Mouse (Mus musculus): ENCODE measurements around the gene Ppfibp2.

Ppfibp2 gene

GRCm38 (mm10) chr7:107594857-107595402 lies at the start of gene Ppfibp2:
Gene Ppfibp2, plus strand, starts transcription at chr7:107595207.
- peak; percentile 87 for DNase-seq (ENCODE audit: low spot score)

GRCm38 (mm10) chr7:107547872-107548271 lies 47.1 kb upstream of the Ppfibp2 start:
- DNase-seq (ENCODE audit: low spot score), result no peak

DNA sequence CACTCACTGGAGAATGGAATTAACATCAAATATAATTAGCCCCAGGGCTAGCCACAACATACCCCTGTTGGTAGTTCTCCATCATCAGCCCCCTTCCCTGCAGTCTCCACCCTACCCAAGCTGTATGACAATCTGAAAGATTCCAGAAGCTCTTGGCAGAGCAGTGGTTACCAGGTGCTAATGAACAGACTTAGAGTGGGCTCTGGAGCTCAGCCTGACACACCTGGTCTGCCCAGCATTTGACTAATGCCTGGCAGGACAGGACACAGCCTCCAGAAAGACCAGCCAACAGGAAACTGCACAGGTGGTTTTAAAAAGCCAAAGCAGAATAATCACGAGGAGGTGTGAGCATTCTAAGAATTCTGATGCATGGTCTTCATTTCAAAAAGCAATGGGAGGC lies 41.5 kb upstream of the Ppfibp2 start:
- DNase-seq (ENCODE audit: low spot score), result no peak

- no peak for DNase-seq (ENCODE audit: low spot score)
Observed at GRCm38 (mm10) chr7:107555906-107556305, 39.1 kb upstream of the Ppfibp2 start.

- no peak for DNase-seq (ENCODE audit: low spot score)
Observed at GRCm38 (mm10) chr7:107560675-107561074, 34.3 kb upstream of the Ppfibp2 start.

DNA sequence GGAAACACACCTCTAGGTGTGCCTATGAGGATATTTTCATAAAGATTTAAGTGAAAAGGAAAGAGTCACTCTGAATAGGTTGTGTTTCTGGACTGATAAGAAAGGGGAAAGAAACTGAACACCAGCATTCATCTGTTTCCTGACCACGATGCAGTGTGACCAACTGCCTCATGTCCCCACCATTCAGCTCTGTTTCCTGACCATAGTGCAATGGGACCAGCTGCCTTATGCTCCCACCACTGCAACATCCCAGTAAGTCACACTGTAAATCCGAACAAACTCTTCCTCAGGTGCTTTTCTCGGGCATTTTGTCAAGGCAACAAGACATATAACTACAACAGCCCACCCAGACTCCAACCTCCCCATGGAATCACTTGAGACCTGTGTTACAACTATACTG lies 33.4 kb upstream of the Ppfibp2 start:
- no peak for DNase-seq (ENCODE audit: low spot score)

DNA sequence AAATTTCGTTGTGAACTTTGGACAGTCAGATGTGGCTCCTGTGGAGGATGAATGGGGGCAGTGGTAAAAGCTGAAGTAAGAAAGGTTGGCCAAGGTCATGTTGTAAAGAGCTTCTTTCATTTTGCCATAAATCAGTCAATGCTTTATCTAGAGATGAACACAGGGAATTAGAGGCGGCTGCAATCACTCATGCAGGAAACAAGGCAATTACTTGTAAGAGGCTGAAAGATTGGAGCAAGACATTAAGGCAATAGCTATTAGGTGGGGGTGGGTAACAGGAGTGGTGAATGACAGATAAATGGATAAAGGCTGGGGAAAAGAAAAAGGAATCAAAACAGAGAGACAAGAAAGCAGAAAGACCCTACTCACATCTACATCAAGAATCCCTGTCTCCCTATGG lies 31.3 kb upstream of the Ppfibp2 start:
- DNase-seq (ENCODE audit: low spot score), result no peak

DNA sequence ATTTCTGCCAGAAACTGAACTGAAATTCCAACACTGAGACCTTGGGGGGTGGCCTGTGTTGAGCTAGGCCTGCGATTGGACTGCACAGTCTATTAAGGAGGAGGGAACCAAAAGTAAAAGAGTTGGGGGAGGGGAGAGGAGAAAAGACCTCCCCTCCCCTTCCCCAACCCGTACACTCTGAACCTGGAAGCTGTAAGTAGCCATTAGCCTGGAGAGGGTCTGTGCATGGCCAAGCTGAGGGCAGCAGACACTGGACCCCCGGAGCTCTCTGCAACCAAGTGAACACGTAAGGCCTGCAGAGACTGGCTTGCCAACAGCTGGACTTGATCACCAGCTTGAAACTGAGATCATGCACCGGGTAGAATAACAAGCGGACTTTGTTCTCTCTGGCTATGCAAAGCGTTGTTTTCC lies 27.7 kb upstream of the Ppfibp2 start, which contains the start of gene Olfml1:
Gene Olfml1, plus strand, starts transcription at position 186 of the 411 bp plus-strand sequence.
- DNase-seq (ENCODE audit: low spot score), result peak; percentile 15

DNA sequence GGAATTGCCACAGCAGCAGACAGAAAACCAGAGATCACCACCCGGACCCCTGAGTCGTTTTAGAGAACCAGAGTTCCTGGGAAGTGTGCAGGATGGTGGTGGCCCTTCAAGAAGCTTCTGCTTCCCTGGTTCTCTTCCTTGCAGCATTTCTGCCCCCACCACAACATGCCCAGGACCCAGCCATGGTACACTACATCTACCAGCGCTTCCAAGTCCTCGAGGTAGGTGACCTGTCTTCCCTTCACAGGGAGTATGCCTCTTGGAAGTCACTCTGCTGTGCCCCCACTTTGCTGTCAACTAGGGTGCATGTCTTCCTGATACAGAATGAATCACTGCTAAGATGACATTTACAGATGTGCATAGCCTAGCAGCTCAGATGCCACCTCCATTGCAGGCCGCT lies 27.3 kb upstream of the Ppfibp2 start:
- no peak for DNase-seq (ENCODE audit: low spot score)

- no peak for DNase-seq (ENCODE audit: low spot score)
Observed at GRCm38 (mm10) chr7:107568971-107569370, 26.0 kb upstream of the Ppfibp2 start.

DNA sequence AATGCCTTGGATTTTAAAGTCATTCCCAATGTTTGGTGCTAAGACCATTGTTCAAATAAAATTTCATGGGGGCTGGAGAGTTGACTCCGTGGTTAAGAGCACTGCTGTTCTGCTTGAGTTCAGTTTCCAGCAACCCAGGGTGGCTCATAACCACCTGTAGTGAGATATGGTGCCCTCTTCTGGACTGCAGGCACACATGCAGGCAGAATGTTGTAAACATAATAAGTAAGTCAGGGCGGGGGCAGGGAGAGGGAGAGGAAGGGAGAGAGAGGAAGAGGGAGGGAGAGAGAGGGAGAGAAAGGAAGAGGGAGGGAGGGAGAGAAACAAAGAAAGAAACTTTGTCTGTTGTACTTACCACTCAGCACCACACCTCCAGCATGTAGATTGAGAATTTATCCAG lies 21.2 kb upstream of the Ppfibp2 start:
- no peak for DNase-seq (ENCODE audit: low spot score)

DNA sequence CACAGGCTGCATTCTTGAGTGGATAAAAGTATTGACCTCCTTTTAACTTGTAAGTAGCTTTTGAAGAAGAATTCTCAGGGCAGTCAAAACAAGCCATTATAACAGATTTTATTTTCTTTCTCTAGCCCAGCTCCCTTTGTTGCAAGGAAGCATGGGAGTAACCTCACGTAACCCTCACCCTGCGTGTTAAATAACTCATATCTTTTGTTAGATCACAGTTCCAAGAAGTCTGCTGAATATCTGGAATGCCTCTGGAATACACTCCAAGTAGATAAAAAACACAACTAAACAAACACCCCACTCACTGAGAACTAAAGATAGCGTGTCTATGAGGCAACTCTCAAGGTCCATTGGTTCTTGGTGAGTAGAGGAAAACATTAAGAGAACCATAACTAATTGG lies 20.7 kb upstream of the Ppfibp2 start:
- DNase-seq (ENCODE audit: low spot score), result no peak

DNA sequence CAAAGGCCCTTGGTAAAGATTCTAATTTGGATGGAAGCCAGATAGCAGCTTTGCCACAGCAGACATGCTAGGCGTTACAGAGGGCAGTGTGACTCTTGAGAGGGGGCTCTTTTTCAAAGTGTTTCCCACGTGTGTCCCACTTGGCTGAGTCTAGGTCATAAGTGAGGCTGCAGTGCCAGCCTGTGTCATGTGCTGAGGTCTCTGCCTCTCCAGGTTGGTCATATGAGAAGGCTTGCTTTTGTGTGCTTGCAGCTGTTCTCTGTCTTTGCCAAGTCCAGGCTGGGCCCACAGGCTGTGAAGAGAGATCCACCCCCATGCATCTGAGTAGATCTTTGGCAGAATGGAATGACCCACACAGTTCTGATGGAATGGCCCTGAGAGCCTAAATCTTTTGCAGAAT lies 2.4 kb upstream of the Ppfibp2 start:
- DNase-seq (ENCODE audit: low spot score), result no peak

DNA sequence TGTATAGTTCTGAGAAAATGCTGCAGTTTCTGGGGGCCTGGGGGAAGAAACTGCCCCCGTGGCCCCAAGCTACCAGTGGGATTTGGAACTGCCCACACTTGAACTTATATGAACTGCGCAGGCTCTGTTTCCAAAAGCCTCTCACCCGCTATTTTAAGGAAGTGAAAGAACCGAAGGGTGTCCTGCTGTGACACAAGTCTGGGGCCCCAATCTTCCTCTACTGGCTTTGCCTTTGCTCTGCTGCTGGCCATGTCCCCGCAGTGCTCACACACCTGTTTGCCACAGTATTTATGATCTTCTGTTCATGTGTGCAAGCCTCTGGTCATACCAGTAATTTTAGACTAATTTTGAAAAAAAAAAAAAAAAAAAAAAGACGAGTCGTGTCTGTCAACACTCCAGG lies 1.1 kb upstream of the Ppfibp2 start:
- DNase-seq (ENCODE audit: low spot score), result no peak

GRCm38 (mm10) chr7:107594325-107594856 lies 616 bp upstream of the Ppfibp2 start:
- peak; percentile 34 for DNase-seq (ENCODE audit: low spot score)

GRCm38 (mm10) chr7:107595426-107595825 lies 419 bp downstream of the Ppfibp2 start:
- DNase-seq (ENCODE audit: low spot score), result no peak

- DNase-seq (ENCODE audit: low spot score), result no peak
Observed at GRCm38 (mm10) chr7:107596753-107597152, 1.7 kb downstream of the Ppfibp2 start.

DNA sequence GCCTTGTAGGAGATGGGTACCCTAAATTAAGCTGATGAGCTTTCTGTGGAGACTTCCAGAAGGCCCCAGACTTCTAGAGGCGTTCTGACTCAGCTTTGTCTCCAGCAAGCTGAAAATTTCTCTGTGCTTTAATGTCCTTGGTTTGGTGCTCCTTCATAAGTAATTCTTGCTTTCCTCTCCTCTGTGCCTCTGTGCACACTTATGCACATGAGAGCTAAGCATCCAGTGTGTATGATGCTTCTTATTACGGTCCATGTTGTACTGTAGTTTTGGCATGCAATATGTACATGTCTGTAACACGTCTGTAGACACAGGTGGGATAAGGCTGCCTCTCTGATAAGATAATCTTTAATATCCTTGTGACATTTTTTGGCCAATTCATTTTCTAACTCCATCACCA lies 2.9 kb downstream of the Ppfibp2 start:
- DNase-seq (ENCODE audit: low spot score), result no peak

- DNase-seq (ENCODE audit: low spot score), result no peak
Observed at GRCm38 (mm10) chr7:107600651-107601050, 5.6 kb downstream of the Ppfibp2 start.

GRCm38 (mm10) chr7:107602505-107602904 lies 7.5 kb downstream of the Ppfibp2 start:
- no peak for DNase-seq (ENCODE audit: low spot score)

- no peak for DNase-seq (ENCODE audit: low spot score)
Observed at GRCm38 (mm10) chr7:107602913-107603312, 7.9 kb downstream of the Ppfibp2 start.

- DNase-seq (ENCODE audit: low spot score), result no peak
Observed at GRCm38 (mm10) chr7:107607766-107608165, 12.8 kb downstream of the Ppfibp2 start.

GRCm38 (mm10) chr7:107609622-107610255 lies 14.7 kb downstream of the Ppfibp2 start:
- no peak for DNase-seq (ENCODE audit: low spot score)

DNA sequence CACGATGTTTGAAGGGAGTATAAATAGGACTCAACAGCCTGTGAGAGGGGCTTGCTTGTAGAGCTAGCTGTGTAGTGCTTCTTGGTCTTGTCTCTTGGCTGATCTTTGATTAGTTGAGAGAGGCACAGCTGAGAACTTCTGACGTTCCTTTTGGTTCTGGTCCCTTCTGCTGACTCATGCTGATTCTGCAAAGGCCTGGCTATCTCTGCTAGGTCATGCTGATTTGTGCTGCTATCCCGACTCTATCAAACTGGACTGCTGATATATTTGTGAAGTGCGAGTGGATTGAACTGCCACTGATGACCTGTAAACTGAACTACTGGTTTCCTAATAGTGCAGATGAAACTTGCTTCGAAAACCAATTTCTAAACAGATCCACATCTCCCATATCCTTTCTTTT lies 15.9 kb downstream of the Ppfibp2 start:
- DNase-seq (ENCODE audit: low spot score), result no peak
